Mouse (Mus musculus) brain, embryonic 18.5 days (tissue): ENCODE results near the gene Rsrc2.

Source experiments
- DNase-seq: peaks from one replicate; pipeline ENCODE4 v3.0.0-alpha.2; 2012; ENCODE audit warnings: low read depth, low spot score

The Rsrc2 gene

GRCm38 (mm10) chr5:123696961-123697360 is 52.3 kb downstream of the Rsrc2 start:
- no peak for DNase-seq

DNA sequence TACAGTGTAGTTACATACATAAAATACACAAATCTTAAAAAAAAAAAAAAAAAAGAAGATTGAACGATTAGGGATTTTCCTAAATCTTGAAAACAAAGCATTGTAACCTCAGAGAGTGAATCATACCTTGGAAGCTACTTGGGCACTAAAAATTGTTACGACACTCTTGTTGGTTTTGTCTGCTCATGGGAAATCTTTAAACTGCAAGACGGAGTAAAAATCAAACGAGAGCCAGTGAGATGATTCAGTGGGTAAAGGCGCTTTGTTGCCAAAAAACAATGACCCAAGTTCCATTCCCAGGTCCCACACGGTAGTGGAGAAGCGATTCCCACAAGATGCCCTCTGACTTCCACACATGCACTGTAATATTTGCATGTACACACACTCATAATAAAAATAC is 53.0 kb downstream of the Rsrc2 start:
- DNase-seq: no peak

- DNase-seq: no peak
Observed at GRCm38 (mm10) chr5:123694468-123694867, 54.7 kb downstream of the Rsrc2 start.

- DNase-seq: peak; percentile 51
Observed at GRCm38 (mm10) chr5:123684221-123685144, 64.7 kb downstream of the Rsrc2 start, which contains the start of gene Clip1. Gene Clip1 (minus strand): TSS chr5:123684618.

DNA sequence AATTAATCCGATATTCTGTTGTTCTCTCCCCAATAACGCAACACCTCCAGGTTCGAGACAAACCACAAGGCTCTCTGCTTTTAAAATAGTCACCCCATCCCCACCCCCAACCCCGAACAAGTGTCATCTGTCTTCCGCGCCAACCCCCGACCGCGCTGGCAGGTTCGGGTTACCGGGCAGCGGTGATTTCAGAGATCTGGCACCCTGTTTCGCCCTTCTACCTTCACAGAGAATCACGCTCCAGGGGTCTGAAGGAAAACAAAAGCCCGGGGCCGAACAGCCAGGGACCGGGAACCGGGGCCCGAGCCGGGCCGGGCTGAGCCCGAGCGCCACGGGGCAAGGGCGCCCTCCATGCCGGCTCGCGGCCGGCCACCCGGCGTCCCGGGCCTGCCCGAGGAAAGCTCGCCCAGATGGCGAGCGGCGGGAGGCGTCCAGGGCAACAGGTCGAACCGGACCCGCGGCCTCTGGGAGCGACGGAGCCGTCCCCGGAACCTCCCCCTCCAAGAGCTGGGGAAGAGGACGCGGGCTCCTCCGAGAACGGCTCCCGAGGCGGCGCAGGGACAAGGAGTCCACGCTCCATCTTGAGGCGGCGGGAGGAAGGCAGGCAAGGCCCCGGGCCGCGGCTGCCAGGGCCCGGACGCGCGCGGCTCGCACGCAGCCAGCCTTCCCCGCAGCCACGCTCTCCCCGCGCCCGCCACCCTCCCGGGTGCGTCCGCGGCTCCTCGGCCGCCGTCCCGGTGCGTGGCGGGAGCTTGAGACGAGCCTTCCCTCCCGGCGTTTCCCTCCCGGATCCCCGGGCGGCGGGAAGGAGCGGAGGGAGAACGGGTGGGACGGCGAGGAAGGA is 65.6 kb downstream of the Rsrc2 start:
- peak; percentile 6 for DNase-seq

DNA sequence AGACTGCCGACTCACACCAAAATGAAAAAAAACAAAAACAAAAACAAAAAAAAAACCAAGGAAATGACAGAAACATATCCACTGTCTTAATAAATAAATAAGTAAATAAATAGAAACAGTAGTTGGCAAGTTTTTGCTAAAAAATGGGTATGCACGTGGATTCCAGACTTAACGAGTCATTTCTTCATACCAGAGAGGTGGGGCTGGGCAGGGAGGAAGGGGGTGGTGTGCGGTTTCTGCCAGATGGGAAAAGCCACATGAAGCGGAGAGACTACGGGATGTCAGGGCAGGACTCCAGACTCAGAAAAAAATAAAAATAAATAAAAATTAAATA is 66.2 kb downstream of the Rsrc2 start:
- no peak for DNase-seq

DNA sequence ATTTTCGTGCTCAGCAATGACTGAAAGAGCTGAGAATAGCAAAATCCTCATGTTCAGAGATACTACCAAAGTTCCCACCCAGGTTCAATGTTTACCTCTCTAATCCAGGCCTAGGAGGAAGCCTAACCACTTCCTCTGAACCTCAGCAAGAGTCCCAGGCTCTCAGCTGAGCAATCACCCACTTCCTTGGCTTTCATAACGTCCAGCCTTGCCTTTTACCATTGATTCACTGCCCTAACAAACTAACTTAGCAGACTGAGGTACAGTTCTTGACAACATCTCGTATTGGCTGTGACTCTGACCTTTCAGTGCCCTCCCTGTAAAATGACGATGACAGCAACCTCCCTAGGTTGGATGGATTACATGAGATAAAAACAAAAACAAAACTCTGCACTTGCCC is 66.8 kb downstream of the Rsrc2 start:
- DNase-seq: no peak

DNA sequence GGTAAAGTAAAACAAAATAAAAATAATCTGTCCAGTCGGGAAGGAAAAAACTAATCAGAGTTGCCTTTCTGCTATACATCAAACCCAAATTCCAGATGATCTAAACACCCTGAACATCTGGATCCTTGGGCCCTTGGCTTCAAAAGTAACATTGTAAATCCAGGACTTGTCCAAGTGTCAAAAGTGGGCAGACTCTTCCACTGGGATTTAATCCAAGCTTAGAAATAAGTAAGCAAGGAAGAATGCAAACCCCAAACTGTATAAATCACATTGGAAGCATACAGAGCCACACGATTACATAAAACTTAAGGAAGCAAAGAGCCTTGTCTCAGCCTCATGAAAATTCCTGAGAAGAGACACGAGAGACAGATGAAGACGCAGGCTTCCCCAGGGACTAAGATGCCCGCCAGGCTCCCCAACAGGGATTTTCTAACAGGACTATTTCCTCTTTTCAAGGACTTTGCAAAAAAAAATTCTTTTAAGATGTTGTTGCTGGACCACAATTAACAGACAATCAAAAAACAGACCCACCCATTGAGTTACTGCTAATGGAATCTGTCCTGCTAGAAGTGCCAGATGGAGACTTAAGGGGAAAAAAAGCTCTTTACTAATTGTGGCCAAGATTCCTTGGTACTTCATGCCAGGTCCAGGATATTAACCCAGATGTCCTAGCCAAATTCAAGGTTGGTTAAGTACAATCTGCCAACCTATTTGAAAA is 69.5 kb downstream of the Rsrc2 start:
- no peak for DNase-seq

GRCm38 (mm10) chr5:123679106-123679505 is 70.1 kb downstream of the Rsrc2 start:
- DNase-seq: no peak
